Mouse (Mus musculus): Measurements from ENCODE around the gene Nfib.

GRCm38 (mm10) chr4:82377621-82378020 lies 327.9 kb downstream of the Nfib start:
- TF ChIP-seq CTCF (IDR thresholded peaks at IDR 0.05; ENCODE audit: insufficient read depth, low read length): no peak
- no peak for TF ChIP-seq POLR2A (IDR thresholded peaks at IDR 0.05; ENCODE audit: borderline replicate concordance, extremely low read depth, low read depth, low read length)

Data from lung, adult 2 months (tissue).